Mouse (Mus musculus) left cerebral cortex, postnatal 25 days (tissue): ENCODE measurements at regions not wholly inside any gene's neighbourhood (a gene's known extent, or its start where the extent isn't known, plus 50 kb on each side); places are given as distances from the start of the nearest gene placed in this dataset.

ENCODE experiments used
- DNase-seq, 2 experiments: peaks; one replicate each; pipeline ENCODE4 v3.0.0; 2022; ENCODE audit warnings: low spot score in 2 of 2, mixed read lengths in 1 of 2
- intact Hi-C: fragments of 180-260 bp; cut with DNase I; formaldehyde crosslinking; loops from one replicate; pipeline ENCODE4 v1.15.1; 2025

DNA sequence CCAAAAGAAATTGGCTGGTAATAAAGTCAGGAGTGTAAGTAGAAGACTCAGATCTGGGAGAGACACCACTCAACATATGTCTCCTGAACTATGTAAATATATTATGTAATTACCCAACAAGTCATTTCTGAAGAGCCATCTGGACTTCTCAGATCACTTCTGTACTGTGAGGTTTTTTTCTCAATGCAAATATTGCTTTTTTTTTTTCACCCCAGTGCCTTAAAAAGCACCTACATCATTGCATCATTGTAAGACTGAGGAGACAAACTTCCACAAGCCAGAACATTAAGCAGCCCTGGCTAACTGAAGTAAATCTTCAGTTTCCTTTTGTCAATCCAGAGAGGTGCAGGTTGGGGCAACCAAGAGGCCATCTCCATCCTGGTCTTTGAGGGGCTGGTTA is 55.8 kb upstream of the Adtrp start:
- peak in 1 of 2 experiments; percentile 80 for DNase-seq
- intact Hi-C loops, result loop anchor here (2.0 to 5.0 kb wide), 4 partner anchors 74 to 199 kb away; partner anchors contain the start of gene Hivep1

GRCm38 (mm10) chr13:41899837-41900463 is 52.5 kb upstream of the Adtrp start:
- intact Hi-C loops, result loop anchor here (5.0 kb wide), 2 partner anchors 152 to 202 kb away; partner anchors contain the start of gene Hivep1
- no peak for DNase-seq

DNA sequence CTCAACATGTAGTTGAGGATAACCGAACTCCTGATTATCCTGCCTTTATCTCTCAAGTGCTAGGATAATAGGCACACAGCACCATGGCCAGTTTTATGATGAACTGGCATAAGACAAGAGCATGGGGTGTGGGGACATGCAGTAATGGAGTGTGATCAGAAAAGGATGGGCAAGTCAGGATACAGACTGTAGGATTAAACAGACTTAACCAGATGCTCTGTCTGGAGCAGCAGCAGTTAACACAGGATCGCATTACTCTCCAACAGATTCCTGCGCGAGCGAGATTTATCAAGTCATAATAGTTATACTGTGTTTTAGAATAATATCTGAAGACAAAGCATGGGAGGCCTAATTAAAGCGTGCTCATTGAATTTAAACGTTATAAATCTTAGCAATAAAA is 51.8 kb upstream of the Adtrp start:
- intact Hi-C loops, result no loop called here
- DNase-seq, result no peak

DNA sequence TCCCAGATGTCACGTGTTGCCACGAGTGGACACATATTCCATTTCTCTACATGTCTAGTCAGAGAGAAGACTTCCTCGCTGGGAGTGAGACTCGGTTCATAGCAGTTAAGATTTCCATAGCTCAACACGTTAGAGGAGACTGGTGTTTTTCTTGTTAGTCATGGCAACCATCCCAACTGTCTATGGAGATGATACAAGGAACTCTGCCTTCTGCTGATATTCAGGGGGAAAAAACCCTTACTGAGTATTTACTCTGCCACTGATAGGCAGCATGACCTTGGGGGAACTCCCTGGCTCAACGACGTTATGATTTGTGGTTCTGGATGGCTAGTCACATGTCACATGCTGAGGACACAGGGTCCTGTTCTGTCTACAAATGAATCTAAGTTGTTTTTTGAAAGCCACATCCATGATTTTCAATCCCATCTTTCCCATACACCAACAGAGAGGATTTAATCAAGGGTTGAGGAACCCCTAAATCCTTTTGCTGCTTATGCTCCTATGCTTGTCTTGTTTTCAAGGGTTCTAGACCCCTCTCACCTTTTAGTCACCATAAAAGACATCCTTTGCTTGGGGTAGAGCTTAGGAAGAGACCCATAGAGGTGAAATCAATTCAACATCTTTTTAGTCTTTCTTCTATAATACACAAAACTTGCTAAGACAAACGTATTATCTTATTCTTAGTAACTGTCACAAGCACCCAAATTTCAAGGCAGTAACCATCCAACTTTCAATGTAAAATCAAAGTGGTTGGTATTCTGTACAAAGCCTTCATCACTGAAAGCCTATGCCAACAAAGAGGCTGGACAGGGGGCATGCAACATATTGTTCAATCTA is 50.2 kb upstream of the Adtrp start:
- DNase-seq, result no peak
- intact Hi-C loops, result no loop called here
